Mouse (Mus musculus): ENCODE measurements around the gene Lpcat3.

Gene Lpcat3

GRCm38 (mm10) chr6:124703789-124704188 is 41.0 kb downstream of the Lpcat3 start:
- no peak for DNase-seq (ENCODE audit: low read depth, low spot score)

DNA sequence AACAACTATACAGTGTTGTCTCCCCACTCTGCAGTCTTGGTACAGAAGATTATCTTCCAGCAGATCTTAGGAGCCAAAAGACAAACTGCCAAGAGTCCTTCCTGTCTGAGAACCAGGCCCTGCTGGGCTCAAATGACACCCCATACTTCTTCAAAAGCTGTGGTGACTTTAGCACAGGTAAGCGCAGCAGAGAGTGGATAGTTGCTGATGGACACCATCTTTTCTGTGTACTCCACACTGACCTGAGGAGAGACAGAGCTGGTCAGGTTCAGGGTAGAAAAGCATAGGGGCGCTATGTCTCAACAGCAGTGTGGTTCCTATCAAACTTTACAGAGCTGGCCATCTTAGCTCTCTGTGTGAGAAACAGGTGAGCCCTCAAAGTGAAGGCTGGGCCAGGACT is 41.6 kb downstream of the Lpcat3 start:
- DNase-seq (ENCODE audit: low read depth, low spot score), result no peak

DNA sequence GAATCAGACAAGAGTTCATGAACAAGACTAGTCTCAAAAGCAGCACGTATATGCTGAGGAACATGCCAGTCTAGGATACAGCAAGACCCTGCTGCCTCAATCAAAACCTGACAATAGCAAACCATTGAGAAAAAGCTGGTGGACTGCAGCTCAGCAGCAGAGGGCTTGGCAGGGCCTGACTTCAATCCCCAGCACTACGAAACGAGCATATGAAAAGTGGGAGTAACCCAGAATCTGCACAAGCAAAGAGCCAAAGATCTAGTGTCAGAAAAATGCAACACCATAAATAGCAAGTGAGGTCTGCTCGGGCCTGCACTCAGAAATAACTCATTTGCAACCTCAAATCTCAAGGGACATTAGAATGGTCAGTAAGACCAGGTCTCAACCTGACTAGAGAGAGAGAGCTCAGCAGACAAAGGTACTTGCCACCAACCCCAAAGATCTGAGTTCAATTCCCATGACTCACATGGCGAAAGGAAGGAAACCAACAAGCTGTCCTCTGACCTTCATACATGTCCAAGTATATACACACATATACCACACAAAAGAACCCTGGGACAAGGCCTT is 43.3 kb downstream of the Lpcat3 start:
- DNase-seq (ENCODE audit: low read depth, low spot score), result no peak

GRCm38 (mm10) chr6:124708289-124708889 is 45.6 kb downstream of the Lpcat3 start:
- DNase-seq (ENCODE audit: low read depth, low spot score), result no peak

- peak; percentile 98 for DNase-seq (ENCODE audit: low read depth, low spot score)
These were observed 49.3 kb downstream of the Lpcat3 start, which contains the start of the genes Emg1 and Phb2 for GRCm38 (mm10) chr6:124711824-124712782. Emg1 (minus strand) TSS chr6:124712178. Phb2 (plus strand) TSS chr6:124712336.

- no peak for DNase-seq (ENCODE audit: low read depth, low spot score)
These were observed 50.1 kb downstream of the Lpcat3 start for GRCm38 (mm10) chr6:124712918-124713317.

- peak; percentile 84 for DNase-seq (ENCODE audit: low read depth, low spot score)
These were observed 54.1 kb downstream of the Lpcat3 start for GRCm38 (mm10) chr6:124716864-124717490.

GRCm38 (mm10) chr6:124717968-124718367 is 55.1 kb downstream of the Lpcat3 start:
- DNase-seq (ENCODE audit: low read depth, low spot score), result no peak

DNA sequence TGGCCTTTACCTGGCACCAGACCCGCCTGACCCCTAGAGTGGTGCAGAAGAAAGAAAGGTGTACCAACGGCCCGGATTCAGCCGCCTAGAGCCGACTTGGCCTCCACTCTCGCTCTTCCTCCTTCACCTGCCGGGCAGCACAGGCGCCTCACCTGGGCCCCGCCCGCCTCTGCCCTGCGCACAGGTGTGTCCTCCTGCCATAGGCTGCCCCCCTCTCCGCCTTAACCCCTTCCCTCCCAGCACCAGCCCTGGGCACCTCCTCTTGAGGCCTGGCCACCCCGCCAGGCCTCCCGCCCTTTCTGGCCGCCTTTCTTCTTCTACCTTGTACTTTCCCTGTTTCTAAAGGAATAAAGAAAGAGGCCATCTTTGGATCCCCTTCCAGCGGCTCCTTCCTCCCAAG is 55.9 kb downstream of the Lpcat3 start:
- DNase-seq (ENCODE audit: low read depth, low spot score), result no peak

GRCm38 (mm10) chr6:124719354-124719978 is 56.6 kb downstream of the Lpcat3 start:
- no peak for DNase-seq (ENCODE audit: low read depth, low spot score)

- DNase-seq (ENCODE audit: low read depth, low spot score), result no peak
These were observed 58.1 kb downstream of the Lpcat3 start for GRCm38 (mm10) chr6:124720904-124721303.

DNA sequence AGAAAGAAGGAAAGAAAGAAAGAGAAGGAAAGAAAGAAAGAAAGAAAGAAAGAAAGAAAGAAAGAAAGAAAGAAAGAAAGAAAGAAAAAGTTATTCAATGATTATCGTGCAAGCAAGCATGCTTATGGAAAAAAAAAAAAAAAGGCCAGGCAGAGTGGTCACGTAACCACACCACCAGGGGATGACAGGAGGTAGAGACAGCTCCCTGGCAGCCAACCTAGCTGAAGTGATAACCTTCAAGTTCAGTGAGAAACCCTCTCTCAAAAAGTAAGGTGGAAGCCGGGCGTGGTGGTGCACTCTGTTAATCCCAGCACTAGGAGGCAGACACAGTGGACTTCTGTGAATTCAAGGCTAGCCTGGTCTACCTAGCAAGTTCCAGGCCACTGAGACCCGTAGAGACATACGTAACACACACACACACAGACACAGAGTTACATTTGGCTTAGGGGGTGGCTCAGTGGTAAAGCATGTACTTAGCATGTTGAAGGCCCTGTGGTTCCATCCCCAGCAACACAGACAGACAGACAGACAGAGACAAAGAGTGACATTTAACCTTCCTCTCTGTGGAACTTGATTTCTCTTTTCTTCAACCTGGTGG is 60.1 kb downstream of the Lpcat3 start:
- peak; percentile 49 for DNase-seq (ENCODE audit: low read depth, low spot score)

- DNase-seq (ENCODE audit: low read depth, low spot score), result peak; percentile 71
These were observed 60.7 kb downstream of the Lpcat3 start for GRCm38 (mm10) chr6:124723541-124723940.

DNA sequence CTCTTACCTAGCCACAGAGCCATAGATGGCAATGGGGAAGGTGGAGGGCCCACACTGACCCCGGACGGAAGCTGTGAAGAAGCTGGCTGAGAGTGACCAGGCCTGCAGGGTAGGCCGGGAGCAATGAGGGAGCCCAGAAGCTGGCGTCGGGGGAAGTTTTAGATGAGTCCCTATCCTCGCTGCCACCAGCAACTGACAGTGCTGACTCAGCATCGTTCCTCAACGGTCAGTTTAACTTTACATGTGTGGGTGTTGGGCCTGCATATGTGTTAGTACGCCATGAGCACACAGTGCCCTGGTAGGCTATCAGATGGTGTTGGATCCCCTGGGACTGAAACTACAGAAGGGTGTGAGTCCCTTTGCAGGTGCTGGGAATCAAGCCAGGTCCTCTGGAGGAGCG is 61.6 kb downstream of the Lpcat3 start:
- no peak for DNase-seq (ENCODE audit: low read depth, low spot score)

GRCm38 (mm10) chr6:124728621-124729020 is 65.8 kb downstream of the Lpcat3 start:
- no peak for DNase-seq (ENCODE audit: low read depth, low spot score)

GRCm38 (mm10) chr6:124729850-124730705 is 67.3 kb downstream of the Lpcat3 start:
- peak; percentile 62 for DNase-seq (ENCODE audit: low read depth, low spot score)

DNA sequence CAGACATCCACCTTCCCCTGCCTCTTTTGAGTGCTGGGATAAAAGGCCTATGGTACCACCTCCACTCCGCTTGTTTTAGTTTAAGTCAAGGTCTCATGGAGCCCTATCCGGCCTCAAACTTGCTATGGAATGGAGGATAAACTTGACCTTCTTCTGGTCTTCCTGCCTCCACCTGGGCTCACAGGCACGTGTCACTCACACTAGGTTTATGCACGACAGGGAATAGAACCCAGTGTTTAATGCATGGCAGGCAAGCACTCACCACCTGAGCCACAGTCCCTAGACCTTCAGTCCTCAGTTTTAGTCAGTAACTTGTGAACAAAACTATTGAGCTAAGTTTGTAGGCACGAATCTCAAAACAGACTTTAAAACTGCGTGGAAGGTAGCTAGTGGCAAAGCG is 68.2 kb downstream of the Lpcat3 start:
- DNase-seq (ENCODE audit: low read depth, low spot score), result no peak

DNA sequence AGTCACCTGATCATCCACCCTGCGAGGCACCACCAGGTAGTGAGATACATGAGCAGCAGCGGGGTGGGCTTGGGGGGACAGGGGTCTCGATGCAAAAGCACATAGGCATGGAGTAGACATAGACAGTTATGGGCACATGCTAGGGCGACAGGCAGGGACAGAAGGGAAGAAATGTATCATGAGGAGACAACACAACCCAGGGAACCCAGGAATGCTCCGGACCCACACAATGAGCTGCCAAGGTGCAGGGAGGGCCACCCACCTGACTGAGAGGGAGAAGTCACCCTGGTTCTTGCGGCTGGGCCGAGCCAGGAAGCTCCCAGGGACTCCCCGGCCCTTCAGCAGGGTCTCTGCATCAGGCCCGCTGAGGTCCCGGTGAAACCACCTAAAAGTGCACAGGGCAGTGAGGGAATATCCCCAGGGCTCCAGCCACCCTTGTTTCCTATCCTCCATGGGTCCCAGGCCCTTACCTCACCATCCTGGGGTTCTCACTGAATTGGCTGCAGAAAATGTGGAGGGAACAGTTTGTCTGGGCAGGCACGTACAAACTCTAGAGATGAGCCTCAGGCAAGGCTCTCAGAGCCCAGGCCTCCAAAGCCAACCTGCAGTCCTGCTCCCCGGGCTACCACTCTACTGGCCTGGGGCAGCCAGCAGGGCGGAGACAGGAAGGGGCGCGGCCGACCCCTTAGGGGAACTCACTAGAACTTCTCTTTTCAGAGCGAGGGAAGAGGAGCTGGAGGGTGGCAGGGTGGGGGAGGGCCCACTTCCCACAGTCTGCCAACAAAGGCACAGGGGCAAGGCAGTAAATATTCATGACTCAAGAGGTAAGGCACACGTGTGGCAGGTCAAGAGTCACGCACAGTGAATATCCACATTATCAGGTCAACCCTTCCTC is 69.9 kb downstream of the Lpcat3 start:
- peak; percentile 75 for DNase-seq (ENCODE audit: low read depth, low spot score)

DNA sequence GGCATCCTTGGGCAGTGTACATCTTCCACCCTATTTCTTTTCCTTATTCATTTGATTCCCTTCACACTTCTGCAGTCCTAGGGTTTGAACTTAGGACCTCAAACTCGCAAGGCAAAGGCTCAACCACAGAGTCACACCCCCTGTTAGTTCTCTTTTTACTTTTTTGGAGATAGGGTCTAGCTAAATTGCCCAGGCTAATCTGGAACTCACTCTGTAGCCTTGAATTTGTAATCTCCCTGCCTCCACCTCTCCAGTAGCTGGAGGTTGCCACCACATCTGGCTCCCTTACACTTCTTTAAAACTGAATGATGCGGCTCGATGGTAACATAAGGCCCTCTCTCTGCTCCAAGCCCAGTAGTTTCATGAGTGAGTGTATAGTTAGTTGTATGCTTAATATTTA is 71.6 kb downstream of the Lpcat3 start:
- no peak for DNase-seq (ENCODE audit: low read depth, low spot score)
